Mouse (Mus musculus): ENCODE data around the gene L3mbtl4. TPM values are rescaled to one million over a fixed set of nuclear protein-coding genes. Genes with fewer than 3 reads are reported as not detected.

The L3mbtl4 gene
- polyA plus RNA-seq, 1 experiment, result not detected

GRCm38 (mm10) chr17:68629631-68630426 is 356.2 kb downstream of the L3mbtl4 start:
- no peak overlapping the region for H3K4me2 ChIP-seq (ENCODE audit: low read depth)
- TF ChIP-seq POLR2A (IDR thresholded peaks at IDR 0.05; ENCODE audit: insufficient read length, low read depth) (no peak), USF1 (IDR thresholded peaks at IDR 0.05; ENCODE audit: low read depth) (no peak), TCF12 (IDR thresholded peaks at IDR 0.05; ENCODE audit: insufficient read depth, poor library complexity, severe bottlenecking) (no peak), CEBPB (IDR thresholded peaks at IDR 0.05; ENCODE audit: insufficient read depth, poor library complexity, severe bottlenecking) (no peak), POLR2AphosphoS2 (IDR thresholded peaks at IDR 0.05; ENCODE audit: insufficient read length, low read depth) (no peak), MAX (IDR thresholded peaks at IDR 0.05; ENCODE audit: low read depth) (no peak), E2F4 (IDR thresholded peaks at IDR 0.05; ENCODE audit: insufficient read depth) (no peak), MYOD1 (IDR thresholded peaks at IDR 0.05; ENCODE audit: control insufficient read depth in 1 of 3, insufficient read length in 2 of 3, low read depth in 2 of 3) (no peak), TCF3 (IDR thresholded peaks at IDR 0.05; ENCODE audit: insufficient read length, low read depth) (no peak), SRF (IDR thresholded peaks at IDR 0.05; ENCODE audit: control insufficient read depth, insufficient read length, low read depth) (no peak), MYOG (IDR thresholded peaks at IDR 0.05; ENCODE audit: control insufficient read depth in 1 of 3, insufficient read depth in 1 of 3, insufficient read length in 2 of 3, low read depth in 2 of 3) (no peak), REST (IDR thresholded peaks at IDR 0.05; ENCODE audit: insufficient read depth, insufficient read length) (no peak)
- no peaks in the 10 kb centered on the region for H3K27me3 ChIP-seq (ENCODE audit: control insufficient read depth, insufficient read depth, insufficient read length)
- H3K79me2 ChIP-seq (ENCODE audit: control insufficient read depth, insufficient read depth), result no peaks in the 10 kb centered on the region
- H3K4me3 ChIP-seq, result no peak overlapping the region
- H3ac ChIP-seq (ENCODE audit: control insufficient read depth, insufficient read length), result no peak overlapping the region
- no peaks in the 10 kb centered on the region for H3K36me3 ChIP-seq (ENCODE audit: control insufficient read depth, insufficient read depth)

- no peak overlapping the region for H3K4me2 ChIP-seq (ENCODE audit: low read depth)
- H3K27me3 ChIP-seq (ENCODE audit: control insufficient read depth, insufficient read depth, insufficient read length), result no peaks in the 10 kb centered on the region
- no peak overlapping the region for H3ac ChIP-seq (ENCODE audit: control insufficient read depth, insufficient read length)
- no peak for TF ChIP-seq CEBPB (IDR thresholded peaks at IDR 0.05; ENCODE audit: insufficient read depth, poor library complexity, severe bottlenecking)
- no peak for TF ChIP-seq SRF (IDR thresholded peaks at IDR 0.05; ENCODE audit: control insufficient read depth, insufficient read length, low read depth)
- TF ChIP-seq TCF3 (IDR thresholded peaks at IDR 0.05; ENCODE audit: insufficient read length, low read depth), result no peak
- no peak for TF ChIP-seq REST (IDR thresholded peaks at IDR 0.05; ENCODE audit: insufficient read depth, insufficient read length)
- TF ChIP-seq POLR2A (IDR thresholded peaks at IDR 0.05; ENCODE audit: insufficient read length, low read depth), result no peak
- no peak for TF ChIP-seq MYOG (IDR thresholded peaks at IDR 0.05; ENCODE audit: control insufficient read depth in 1 of 3, insufficient read depth in 1 of 3, insufficient read length in 2 of 3, low read depth in 2 of 3)
- no peak for TF ChIP-seq MYOD1 (IDR thresholded peaks at IDR 0.05; ENCODE audit: control insufficient read depth in 1 of 3, insufficient read length in 2 of 3, low read depth in 2 of 3)
- no peak for TF ChIP-seq POLR2AphosphoS2 (IDR thresholded peaks at IDR 0.05; ENCODE audit: insufficient read length, low read depth)
- no peak overlapping the region for H3K4me3 ChIP-seq
- H3K79me2 ChIP-seq (ENCODE audit: control insufficient read depth, insufficient read depth), result no peaks in the 10 kb centered on the region
- no peaks in the 10 kb centered on the region for H3K36me3 ChIP-seq (ENCODE audit: control insufficient read depth, insufficient read depth)
These were observed 357.8 kb downstream of the L3mbtl4 start for GRCm38 (mm10) chr17:68631396-68631795.

- Histone ChIP-seq H3ac (ENCODE audit: control insufficient read depth, insufficient read length) (no peak overlapping the region), H3K4me3 (no peak overlapping the region), H3K36me3 (ENCODE audit: control insufficient read depth, insufficient read depth) (no peaks in the 10 kb centered on the region), H3K79me2 (ENCODE audit: control insufficient read depth, insufficient read depth) (no peaks in the 10 kb centered on the region), H3K27me3 (ENCODE audit: control insufficient read depth, insufficient read depth, insufficient read length) (no peaks in the 10 kb centered on the region), H3K4me2 (ENCODE audit: low read depth) (no peak overlapping the region)
- no peak for TF ChIP-seq MAX (IDR thresholded peaks at IDR 0.05; ENCODE audit: low read depth)
These were observed 366.6 kb downstream of the L3mbtl4 start for GRCm38 (mm10) chr17:68640187-68640586.

GRCm38 (mm10) chr17:68642521-68643088 is 369.0 kb downstream of the L3mbtl4 start:
- Histone ChIP-seq H3K4me2 (ENCODE audit: low read depth) (no peak overlapping the region), H3ac (ENCODE audit: control insufficient read depth, insufficient read length) (no peak overlapping the region), H3K4me3 (no peak overlapping the region), H3K79me2 (ENCODE audit: control insufficient read depth, insufficient read depth) (no peaks in the 10 kb centered on the region), H3K36me3 (ENCODE audit: control insufficient read depth, insufficient read depth) (no peaks in the 10 kb centered on the region), H3K27me3 (ENCODE audit: control insufficient read depth, insufficient read depth, insufficient read length) (no peaks in the 10 kb centered on the region)
- no peak for TF ChIP-seq SRF (IDR thresholded peaks at IDR 0.05; ENCODE audit: control insufficient read depth, insufficient read length, low read depth)
- TF ChIP-seq MYOG (IDR thresholded peaks at IDR 0.05; ENCODE audit: control insufficient read depth in 1 of 3, insufficient read depth in 1 of 3, insufficient read length in 2 of 3, low read depth in 2 of 3), result no peak
- TF ChIP-seq TCF3 (IDR thresholded peaks at IDR 0.05; ENCODE audit: insufficient read length, low read depth), result no peak
- TF ChIP-seq USF1 (IDR thresholded peaks at IDR 0.05; ENCODE audit: low read depth), result no peak
- TF ChIP-seq MAX (IDR thresholded peaks at IDR 0.05; ENCODE audit: low read depth), result no peak
- TF ChIP-seq TCF12 (IDR thresholded peaks at IDR 0.05; ENCODE audit: insufficient read depth, poor library complexity, severe bottlenecking), result no peak
- no peak for TF ChIP-seq E2F4 (IDR thresholded peaks at IDR 0.05; ENCODE audit: insufficient read depth)
- no peak for TF ChIP-seq CEBPB (IDR thresholded peaks at IDR 0.05; ENCODE audit: insufficient read depth, poor library complexity, severe bottlenecking)
- no peak for TF ChIP-seq POLR2A (IDR thresholded peaks at IDR 0.05; ENCODE audit: insufficient read length, low read depth)
- no peak for TF ChIP-seq MYOD1 (IDR thresholded peaks at IDR 0.05; ENCODE audit: control insufficient read depth in 1 of 3, insufficient read length in 2 of 3, low read depth in 2 of 3)
- no peak for TF ChIP-seq REST (IDR thresholded peaks at IDR 0.05; ENCODE audit: insufficient read depth, insufficient read length)
- no peak for TF ChIP-seq POLR2AphosphoS2 (IDR thresholded peaks at IDR 0.05; ENCODE audit: insufficient read length, low read depth)

GRCm38 (mm10) chr17:68666528-68666927 is 392.9 kb downstream of the L3mbtl4 start:
- TF ChIP-seq POLR2AphosphoS2 (IDR thresholded peaks at IDR 0.05; ENCODE audit: insufficient read length, low read depth) (no peak), MAX (IDR thresholded peaks at IDR 0.05; ENCODE audit: low read depth) (no peak), USF1 (IDR thresholded peaks at IDR 0.05; ENCODE audit: low read depth) (no peak), MYOG (IDR thresholded peaks at IDR 0.05; ENCODE audit: control insufficient read depth in 1 of 3, insufficient read depth in 1 of 3, insufficient read length in 2 of 3, low read depth in 2 of 3) (no peak), POLR2A (IDR thresholded peaks at IDR 0.05; ENCODE audit: insufficient read length, low read depth) (no peak), REST (IDR thresholded peaks at IDR 0.05; ENCODE audit: insufficient read depth, insufficient read length) (no peak), TCF12 (IDR thresholded peaks at IDR 0.05; ENCODE audit: insufficient read depth, poor library complexity, severe bottlenecking) (no peak), CEBPB (IDR thresholded peaks at IDR 0.05; ENCODE audit: insufficient read depth, poor library complexity, severe bottlenecking) (no peak)
- Histone ChIP-seq H3K79me2 (ENCODE audit: control insufficient read depth, insufficient read depth) (no peaks in the 10 kb centered on the region), H3K4me2 (ENCODE audit: low read depth) (no peak overlapping the region), H3K27me3 (ENCODE audit: control insufficient read depth, insufficient read depth, insufficient read length) (no peaks in the 10 kb centered on the region), H3K4me3 (no peak overlapping the region), H3ac (ENCODE audit: control insufficient read depth, insufficient read length) (no peak overlapping the region), H3K36me3 (ENCODE audit: control insufficient read depth, insufficient read depth) (no peaks in the 10 kb centered on the region)

Data from myocyte (in vitro differentiated cells).